Mouse (Mus musculus) embryo, embryonic 10 days (tissue): Measurements from ENCODE around the gene Ssr4.

Experiments used
- DNase-seq: peaks from one replicate; pipeline ENCODE4 v3.0.0-alpha.2; 2015; ENCODE audit warnings: low spot score

Ssr4 gene

DNA sequence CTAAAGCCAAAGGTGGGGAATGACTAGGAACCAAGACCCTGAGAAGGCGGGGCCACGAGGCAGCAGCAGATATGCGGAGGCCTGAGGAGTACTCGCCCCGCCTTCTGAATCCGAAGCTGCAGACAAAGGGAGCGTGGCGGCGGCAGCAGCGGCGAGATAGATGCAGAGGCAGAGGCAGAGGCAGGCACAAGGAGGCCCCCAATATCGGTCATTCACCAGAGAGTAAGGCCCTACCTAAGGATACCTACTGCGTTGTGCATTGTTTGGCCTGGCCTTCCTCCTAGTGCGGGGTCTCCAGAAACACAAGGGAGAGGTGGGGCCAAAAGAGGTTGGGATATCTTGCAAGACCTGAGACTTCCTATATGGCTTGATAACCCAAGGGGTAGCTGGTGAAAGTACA is 28.2 kb downstream of the Ssr4 start:
- DNase-seq, result peak; percentile 71

DNA sequence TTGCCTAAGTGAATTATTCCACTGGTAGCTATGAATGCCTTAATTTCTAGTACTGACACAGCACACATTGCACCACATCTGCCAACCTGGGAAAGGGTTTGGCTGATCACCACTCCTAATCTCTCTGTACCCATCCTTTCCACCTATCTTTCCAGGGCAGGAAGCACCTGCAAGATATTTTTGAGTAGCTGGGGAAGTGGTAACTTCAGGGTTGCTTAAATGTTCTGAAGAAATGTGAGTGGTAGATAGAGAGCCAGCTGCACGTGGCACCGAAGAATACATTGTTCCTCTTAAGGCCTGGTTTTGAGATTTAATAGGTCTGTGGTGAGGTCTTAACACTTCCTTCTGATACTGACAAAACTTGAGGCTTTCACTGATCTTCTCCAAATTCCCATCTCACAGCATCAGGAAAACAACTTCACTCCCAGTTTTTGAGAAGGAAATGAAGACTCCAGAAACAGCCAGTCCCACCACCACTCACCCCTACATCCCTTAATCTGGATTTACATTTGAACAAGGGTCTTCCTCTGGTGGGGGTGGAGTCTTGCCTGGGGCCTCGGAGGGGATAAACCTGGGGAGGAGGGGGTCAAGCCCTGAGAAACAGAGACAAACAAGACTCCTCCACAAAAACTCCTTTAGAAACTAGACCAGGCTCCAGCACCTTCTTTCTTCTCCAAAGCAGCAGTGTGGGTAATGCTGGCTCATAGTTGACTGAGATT is 29.9 kb downstream of the Ssr4 start:
- DNase-seq, result no peak

DNA sequence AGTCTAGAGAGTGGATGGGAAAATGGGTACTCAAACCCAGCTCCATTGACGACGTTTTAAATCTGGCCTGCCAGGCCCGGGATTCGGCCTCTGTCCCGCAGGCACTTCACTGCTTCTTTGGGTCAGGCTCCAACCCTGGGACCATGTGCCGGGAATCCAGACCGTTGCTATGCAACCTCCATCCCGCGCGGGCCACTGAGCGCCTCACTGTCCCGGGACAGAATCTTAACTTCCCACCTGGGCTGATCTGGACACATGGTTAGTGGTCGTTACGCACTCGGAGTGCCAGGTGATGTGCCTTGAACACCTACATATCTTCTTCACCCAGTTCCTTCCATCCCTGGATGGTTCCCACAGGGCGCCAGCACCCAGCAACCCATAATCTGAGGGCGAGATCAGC is 36.9 kb downstream of the Ssr4 start:
- DNase-seq, result peak; percentile 14

DNA sequence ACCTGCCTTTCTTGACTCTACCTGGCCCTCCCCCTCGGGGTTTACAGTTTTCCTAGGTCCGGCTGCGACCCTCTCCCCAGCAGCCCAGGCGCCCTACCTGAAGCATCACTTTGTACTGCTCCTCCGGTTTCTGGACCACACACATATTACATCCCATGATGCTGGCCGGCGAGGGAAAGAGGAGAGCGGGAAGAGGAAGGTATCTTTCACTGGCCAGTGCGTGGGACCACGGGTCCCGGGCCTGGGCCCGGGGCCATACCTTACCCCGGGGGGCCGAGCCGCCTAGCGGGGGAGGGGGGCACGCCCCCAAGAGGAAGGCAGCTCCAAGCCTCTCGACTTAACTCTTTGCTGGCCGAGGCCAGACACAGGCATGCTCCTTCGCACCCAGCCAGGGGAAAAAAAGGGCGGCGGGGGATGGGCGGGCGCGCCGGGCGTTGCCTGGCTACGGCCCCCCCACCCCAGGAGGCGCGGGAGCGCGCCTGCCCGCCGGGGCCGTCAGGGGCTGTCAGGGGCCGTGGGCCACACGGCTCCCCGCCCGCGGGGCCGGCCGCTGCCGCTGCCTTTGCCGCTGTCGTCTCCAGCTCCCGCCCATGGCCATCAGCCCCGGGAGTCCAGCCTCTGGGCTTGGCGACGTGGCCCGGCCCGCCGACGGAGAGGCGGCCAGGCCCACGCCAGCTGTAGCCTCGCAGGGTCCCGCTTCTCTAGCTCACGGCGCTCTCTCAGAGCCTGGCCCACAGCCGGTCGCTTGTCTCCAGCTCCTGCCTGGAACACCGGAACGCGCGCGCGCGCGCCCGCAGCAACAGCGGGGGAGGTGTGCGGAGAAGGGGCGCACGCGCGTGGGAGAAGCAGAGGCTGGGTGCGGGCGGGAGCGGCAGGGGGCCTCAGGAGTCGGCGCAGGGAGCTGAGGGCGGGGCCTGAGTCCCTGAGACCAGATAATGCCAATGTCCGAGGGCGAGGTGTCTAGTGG is 37.6 kb downstream of the Ssr4 start, which contains the start of gene Pdzd4:
Gene Pdzd4, minus strand, starts transcription at position 785 of the 967 bp plus-strand sequence.
- DNase-seq, result peak; percentile 37

DNA sequence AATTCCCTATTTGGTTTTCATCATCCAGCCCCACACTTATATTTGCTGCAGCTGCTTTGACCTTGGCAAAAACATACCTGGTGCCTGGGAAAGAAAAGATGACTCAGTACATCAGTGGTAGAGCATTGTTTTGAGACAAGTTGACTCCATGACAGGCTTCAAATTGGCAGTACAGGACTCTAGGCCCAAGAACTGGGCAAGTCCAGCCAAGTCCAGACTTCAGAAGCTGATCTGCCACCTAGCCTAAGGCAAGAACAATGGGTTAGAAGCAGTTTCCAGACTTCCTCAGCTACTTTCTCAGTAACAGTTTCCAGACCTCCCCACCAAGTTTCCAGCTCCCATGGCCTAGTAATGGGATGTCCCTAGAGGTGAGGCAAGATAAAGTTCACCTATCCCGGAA is 48.9 kb downstream of the Ssr4 start:
- no peak for DNase-seq

DNA sequence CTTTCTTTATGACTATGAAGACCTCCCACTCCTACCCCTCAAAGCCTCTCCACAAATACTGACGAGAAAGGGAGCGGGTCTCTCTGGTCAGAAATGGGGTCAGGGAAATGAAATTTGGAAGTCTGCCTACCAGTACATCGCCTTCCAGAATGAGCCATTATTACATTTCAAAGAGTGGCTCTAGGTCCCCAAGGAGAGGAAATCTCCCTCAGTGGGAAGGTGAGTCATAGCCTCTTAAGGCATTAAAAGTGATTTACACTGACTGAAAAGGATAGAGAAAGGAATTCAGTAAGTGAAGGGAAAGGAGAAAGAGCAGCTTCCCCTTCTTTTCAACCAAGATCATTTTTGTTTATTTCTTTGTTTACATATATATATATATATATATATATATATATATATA is 49.9 kb downstream of the Ssr4 start:
- no peak for DNase-seq
